Mouse (Mus musculus) fibroblast of lung, adult 2 months (primary cell): Measurements from ENCODE around the gene Gm43064.

Source experiments
- DNase-seq: peaks from one replicate; pipeline ENCODE4 v3.0.0-alpha.2; 2011; ENCODE audit warnings: low read depth

The Gm43064 gene

GRCm38 (mm10) chr3:103853804-103854203 is 44.4 kb downstream of the Gm43064 start:
- no peak for DNase-seq

DNA sequence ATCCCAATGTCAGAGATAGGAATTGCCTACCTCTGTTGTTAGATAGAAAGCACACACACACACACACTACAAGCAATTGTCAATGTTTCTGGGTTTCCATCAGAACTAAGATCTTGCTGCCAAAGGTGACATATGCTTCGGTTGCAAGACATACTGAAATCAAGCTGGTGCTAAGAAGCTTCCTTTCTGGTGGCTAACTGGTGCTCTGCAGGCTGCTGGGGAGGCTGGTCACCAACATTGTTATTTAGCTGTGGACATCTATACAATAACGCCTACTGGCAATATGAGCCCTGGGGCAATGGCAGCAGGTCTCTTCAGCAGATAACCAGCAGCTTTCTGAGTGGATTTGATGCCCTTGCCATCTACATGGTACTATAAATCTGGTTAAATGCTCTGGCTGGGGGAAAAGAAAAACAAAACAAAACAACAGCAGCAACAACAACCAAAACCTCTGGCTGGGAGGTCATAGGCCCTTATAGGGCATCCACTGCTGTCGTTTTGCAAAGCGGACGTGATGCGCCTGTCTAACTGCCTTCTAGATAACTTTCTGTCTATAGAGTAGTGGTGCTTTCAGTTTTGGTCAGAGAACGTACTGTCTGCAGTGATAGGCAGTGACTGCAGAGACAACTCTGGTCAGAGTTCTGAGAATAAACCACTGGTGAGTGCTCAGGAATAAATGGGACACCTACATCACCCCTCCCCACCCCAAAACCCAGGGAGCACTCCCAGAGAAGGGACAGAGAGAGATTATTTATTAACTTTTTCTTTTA is 47.8 kb downstream of the Gm43064 start:
- no peak for DNase-seq

- no peak for DNase-seq
These were observed 48.7 kb downstream of the Gm43064 start for GRCm38 (mm10) chr3:103857977-103858563.

DNA sequence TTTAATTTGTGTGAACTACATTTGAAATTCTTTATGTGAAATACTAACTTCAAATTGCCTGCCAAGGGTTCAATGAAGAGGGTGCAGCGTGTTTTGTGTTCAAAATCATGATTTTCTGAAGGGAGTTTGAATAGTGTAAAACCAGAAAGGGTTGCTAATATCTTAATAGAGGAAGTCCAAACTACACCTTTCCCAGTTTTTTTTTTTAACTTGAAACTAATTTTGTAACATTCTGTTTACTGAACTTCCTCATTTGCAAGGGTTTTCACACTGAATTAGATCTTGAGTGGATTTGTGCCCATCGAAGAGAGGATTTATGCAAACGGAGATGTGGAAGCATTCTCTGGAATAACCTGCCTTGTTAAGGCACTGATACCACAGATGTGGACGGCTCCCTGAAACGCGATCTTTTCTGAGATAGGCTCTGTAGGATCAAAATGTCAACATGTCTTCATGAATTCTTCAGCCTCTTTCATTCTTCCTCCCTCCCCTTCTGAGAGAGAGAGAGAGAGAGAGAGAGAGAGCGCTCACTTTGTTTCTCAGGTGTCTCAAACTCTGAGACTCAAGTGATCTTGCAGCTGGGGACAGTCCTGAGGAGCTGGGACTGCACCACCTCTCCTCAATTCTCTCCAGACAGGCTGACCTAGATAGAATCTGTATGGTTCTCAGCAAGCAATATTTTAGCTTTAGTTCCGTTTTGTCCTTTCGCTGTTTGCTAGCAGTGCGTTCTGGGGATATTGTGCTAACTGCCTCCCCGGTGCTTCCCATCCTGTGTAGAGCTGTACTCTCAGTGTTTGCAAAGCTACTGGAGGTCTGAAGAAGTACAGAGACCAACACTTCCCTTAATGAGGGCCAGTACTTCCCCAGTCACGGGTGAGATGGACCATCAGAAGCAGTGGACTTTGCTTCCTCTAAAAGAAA is 49.8 kb downstream of the Gm43064 start, which contains the start of gene Ptpn22:
Gene Ptpn22, plus strand, starts transcription at position 915 of the 921 bp plus-strand sequence.
- no peak for DNase-seq

- DNase-seq, result peak; percentile 48
These were observed 50.5 kb downstream of the Gm43064 start for GRCm38 (mm10) chr3:103859851-103860391.

- no peak for DNase-seq
These were observed 53.4 kb downstream of the Gm43064 start for GRCm38 (mm10) chr3:103862721-103863220.

DNA sequence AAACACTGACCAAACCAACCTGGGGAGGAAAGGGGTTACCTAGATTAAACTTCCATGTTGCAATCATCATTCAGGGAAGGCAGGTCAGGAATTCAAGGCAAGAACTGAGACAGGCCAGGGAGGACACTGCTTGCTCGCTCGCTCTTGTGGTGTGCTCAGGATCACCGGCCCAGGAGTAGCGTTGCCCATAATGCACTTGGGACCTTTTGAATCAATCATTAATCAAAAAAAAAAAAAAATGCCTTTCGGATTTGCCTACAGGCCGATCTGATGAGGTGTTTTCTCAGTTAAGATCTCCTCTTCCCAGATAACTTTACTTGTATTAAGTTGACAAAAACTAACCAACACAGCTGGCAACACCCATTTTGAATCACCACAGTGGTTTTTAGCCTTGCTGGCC is 54.8 kb downstream of the Gm43064 start:
- no peak for DNase-seq

DNA sequence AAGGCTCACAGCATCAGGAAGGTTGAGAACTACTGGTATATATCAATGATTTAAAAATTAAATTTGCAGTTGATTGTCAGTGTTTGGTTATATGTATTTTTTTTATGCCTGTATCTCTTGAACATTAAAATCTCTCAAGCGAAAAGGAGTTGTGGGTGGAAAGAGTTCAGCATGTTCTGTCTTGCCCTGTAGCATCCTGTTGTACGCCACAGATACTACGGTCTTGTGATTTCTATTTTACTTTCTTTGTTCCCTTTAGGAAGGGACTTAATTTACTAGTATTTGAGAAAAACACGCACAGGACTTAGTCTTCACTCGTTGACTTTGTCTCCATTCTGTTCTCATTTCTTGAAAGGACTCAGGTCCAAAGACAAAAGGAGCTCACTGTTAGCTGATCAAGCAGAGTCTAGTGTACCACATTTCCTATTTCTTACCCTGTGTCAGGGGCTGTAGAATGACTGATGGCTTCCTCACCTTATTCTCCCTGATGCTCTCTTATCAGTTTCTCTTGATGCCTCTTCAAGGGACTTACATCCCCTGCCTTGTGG is 58.1 kb downstream of the Gm43064 start:
- no peak for DNase-seq

DNA sequence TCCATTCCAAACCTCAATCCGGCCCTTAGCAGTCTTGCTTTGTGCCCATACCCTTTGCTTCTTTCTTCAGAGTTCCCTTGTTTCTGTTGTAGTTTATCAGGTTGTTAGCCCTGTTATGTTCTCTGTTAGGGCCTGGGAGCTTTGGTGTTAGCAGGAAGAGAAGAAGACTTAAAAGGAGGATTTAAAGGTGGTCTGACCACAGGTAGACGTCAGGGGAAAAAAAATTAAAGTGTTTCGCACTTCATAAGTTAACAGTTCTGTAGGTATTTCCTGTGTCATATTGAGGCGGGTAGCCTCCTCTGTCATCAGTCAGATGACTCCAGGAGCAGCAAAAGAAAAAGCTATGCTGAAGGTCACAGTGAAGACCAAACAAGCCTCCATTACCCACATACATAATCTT is 58.6 kb downstream of the Gm43064 start:
- DNase-seq, result no peak

DNA sequence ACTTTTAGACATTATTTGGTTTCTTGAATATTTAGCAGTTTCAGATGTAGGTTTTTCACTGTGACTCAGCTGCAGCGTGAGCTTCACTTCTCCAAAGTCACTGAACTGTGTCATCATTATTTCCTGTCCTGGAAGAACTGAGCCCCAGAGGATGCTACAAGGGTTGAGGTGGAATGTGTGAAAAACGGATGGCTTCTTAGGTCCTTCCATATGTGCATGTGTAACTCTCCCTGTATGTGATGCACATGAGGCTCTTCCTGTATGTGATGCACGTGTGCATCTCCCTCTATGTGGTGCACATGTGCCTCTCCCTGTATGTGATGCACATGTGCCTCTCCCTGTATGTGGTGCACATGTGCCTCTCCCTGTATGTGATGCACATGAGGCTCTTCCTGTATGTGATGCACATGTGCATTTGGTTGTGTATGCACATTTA is 63.3 kb downstream of the Gm43064 start:
- DNase-seq, result no peak

DNA sequence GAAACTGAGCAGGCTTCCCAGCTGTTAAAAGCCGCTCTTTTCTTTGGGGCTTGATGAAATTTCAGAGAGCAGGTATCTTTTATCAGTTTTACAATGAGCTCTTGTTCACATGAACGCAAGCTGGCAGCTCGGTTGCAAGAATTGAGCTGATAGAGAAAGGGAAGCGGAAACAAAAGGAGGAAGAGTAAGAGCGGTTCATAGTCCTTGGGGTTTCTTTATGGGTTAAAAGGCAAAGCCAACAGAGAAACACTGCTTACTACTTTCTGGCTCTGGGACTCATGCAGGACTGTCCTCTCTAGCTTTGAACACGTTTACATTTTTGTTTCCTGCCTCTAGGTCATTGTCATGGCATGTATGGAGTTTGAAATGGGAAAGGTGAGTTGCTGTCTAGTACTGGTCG is 65.0 kb downstream of the Gm43064 start:
- DNase-seq, result no peak

- no peak for DNase-seq
These were observed 76.6 kb downstream of the Gm43064 start for GRCm38 (mm10) chr3:103885946-103886345.

- peak; percentile 22 for DNase-seq
These were observed 78.2 kb downstream of the Gm43064 start for GRCm38 (mm10) chr3:103887581-103887980.
